Mouse (Mus musculus): ENCODE measurements around the gene Vapa.

DNA sequence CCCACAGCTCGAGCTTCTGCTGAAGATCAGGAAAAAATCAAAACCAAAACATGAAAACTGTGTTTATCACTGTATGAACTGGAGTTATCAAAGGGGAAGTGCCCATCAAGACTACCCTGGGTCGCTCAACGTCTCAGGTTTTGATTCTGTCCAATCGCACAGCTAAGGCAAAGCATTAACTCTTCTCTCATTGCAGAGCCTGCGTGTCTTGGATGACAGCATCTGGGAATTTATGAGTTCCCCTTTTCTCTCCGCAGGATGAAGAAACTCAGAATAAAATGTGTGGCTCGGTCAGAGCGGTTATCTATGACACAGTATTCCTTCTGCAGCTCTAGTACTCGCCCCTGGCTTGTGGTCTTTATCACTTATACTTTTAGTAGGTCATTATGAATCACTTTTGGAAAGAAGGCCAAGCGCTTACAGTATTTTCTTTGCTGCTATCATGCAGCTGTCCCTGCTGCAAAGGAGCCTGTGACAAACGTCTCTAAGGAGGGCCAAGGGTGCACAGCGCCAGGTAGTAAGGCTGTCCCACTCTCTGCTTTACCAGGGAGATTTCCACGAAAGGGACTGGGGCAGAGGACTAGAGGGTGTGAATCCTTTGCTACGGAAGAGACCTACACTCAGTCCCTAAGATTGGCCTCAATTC lies 22.5 kb upstream of the Vapa start:
- TF ChIP-seq CTCF (conservative IDR thresholded peaks at IDR 0.05; ENCODE audit: low read length), result no peak
- no peak for TF ChIP-seq NANOG (IDR thresholded peaks at IDR 0.05; ENCODE audit: borderline replicate concordance, low read length)
- no peak for TF ChIP-seq POU5F1 (IDR thresholded peaks at IDR 0.05; ENCODE audit: borderline replicate concordance, low read length)
